Mouse (Mus musculus) lung, postnatal 0 days (tissue): ENCODE data around the gene Syf2. TPM values are rescaled to one million over a fixed set of nuclear protein-coding genes. Genes with fewer than 3 reads are reported as not detected.
"Not testable (repeated sequence)": the region's sequence is repeated elsewhere in the genome, so short reads cannot be mapped to it uniquely, and the experiment has no call there.

Experiments used
- ATAC-seq: fragments of 200-750 bp; cut with Nextera tagmentation; 2 replicates; pipeline ENCODE4 v1.8.0; 2017; ENCODE audit warnings: moderate library complexity
- DNase-seq: peaks from one replicate; pipeline ENCODE4 v3.0.0-alpha.2; 2016; ENCODE audit warnings: low spot score
- H3K27ac ChIP-seq: fragments of 300-500 bp; sonication (generic); 2 replicates; pipeline ENCODE4 v1.5.1; 2014; ENCODE audit warnings: antibody characterized with exemption, mild to moderate bottlenecking, low read length, mixed read lengths
- H3K27me3 ChIP-seq: fragments of 300-500 bp; sonication (generic); replicated peaks from 2 replicates; pipeline ENCODE4 v1.6.1; 2014; ENCODE audit warnings: low read length, mixed read lengths; ENCODE audit not compliant: insufficient read depth
- H3K36me3 ChIP-seq: fragments of 300-500 bp; sonication (generic); 2 replicates; pipeline ENCODE4 v1.6.1; 2014; ENCODE audit warnings: low read length, mixed read lengths; ENCODE audit not compliant: insufficient read depth
- H3K4me1 ChIP-seq: fragments of 300-500 bp; sonication (generic); 2 replicates; pipeline ENCODE4 v1.6.1; 2014; ENCODE audit warnings: antibody characterized with exemption, low read depth, low read length, mixed read lengths; ENCODE audit not compliant: insufficient read depth
- H3K4me2 ChIP-seq: fragments of 300-500 bp; sonication (generic); replicated peaks from 2 replicates; pipeline ENCODE4 v1.6.1; 2014; ENCODE audit warnings: low read depth, mild to moderate bottlenecking, low read length, moderate library complexity, mixed read lengths
- H3K4me3 ChIP-seq: fragments of 300-500 bp; sonication (generic); 2 replicates; pipeline ENCODE4 v1.5.1; 2014; ENCODE audit warnings: low read depth, low read length
- H3K9ac ChIP-seq: fragments of 300-500 bp; sonication (generic); replicated peaks from 2 replicates; pipeline ENCODE4 v1.6.1; 2014; ENCODE audit warnings: low read depth, mild to moderate bottlenecking
- H3K9me3 ChIP-seq: fragments of 300-500 bp; sonication (generic); 2 replicates; pipeline ENCODE4 v1.6.1; 2016; ENCODE audit warnings: low read length, mixed read lengths
- CTCF ChIP-seq: IDR thresholded peaks from 2 replicates; pipeline ENCODE4 v1.5.1; 2016; ENCODE audit warnings: antibody characterized with exemption, mild to moderate bottlenecking
- EP300 ChIP-seq: IDR thresholded peaks from 2 replicates; pipeline ENCODE4 v1.6.1; 2016; ENCODE audit warnings: antibody characterized with exemption, mild to moderate bottlenecking, control low read depth
- WGBS: fragments of 180-500 bp; shearing (Covaris S2); extraction: QIAGEN DNeasy Blood & Tissue Kit; methylation state at CpG from one replicate; pipeline ENCODE4 v1.1.7; 2014; 5-methylcytosine and 5-hydroxymethylcytosine counted together
- polyA plus RNA-seq: library from polyadenylated mRNA; unstranded; fragments of >200 nt; fragmentation: Nextera tagmentation; extraction: Ambion mirVana; gene quantifications from 2 replicates; pipeline ENCODE4 v1.2.1, GENCODE M21; 2015

Gene Syf2
- polyA plus RNA-seq, 1 experiment from 2014 or later = 132 TPM

DNA sequence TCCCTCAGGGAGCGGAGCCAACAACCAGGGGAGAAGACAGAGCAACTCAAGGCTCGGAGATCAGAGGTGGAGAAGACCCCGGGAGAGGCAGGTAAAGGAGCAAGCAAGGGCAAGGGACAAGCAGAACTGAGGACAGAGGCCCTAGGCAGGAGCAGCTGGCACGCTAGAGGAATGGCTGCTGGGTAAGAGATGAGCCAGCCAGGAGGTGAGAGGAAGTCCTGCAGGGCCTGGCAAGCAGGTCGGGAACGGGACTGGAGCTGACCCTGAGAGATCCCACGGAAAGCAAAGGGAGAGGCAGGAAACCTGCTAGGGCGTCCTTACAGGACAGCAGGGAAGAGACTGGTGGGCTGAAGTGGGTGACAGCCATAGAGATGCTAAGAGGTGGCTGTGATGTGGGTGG is 29.6 kb upstream of the Syf2 start:
- TF ChIP-seq EP300 (no peak), CTCF (no peak)
- DNase-seq = no peak
- Histone ChIP-seq H3K9me3 (no peaks in the 10 kb centered on the region), H3K4me3 (no peak overlapping the region), H3K9ac (no peak overlapping the region), H3K36me3 (peaks cover 62% of the 10 kb centered on the region), H3K4me2 (no peak overlapping the region), H3K27me3 (no peaks in the 10 kb centered on the region), H3K4me1 (no peaks in the 10 kb centered on the region), H3K27ac (no peak overlapping the region)
- 94% methylated on average over 8 of the region's 8 CpGs for WGBS
- no peak for ATAC-seq

DNA sequence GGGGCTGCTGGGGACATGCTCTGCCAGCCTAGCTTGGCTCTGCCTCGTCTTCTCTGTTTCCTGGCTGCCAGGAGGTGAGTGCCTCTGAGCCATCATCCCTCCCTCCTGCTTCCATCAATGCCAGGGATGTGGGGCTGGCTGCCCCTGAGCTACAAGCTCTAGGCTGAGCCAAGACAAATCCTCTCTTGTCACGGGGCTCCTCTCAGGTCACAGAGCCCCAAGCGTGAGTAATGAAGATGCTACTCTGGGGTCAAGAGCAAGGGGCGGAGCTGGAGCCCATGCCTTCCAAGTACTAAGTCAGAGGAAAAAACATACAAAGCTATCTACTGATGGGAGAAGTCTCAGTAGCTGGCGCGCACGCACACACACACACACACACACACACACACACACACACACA is 27.7 kb upstream of the Syf2 start:
- TF ChIP-seq CTCF (no peak), EP300 (no peak)
- WGBS = 79% methylated on average over 7 of the region's 7 CpGs
- H3K9me3 ChIP-seq = no peaks in the 10 kb centered on the region

GRCm38 (mm10) chr4:134911406-134911805 is 19.3 kb upstream of the Syf2 start:
- not testable (repeated sequence) for H3K27ac ChIP-seq, H3K9me3 ChIP-seq, H3K4me2 ChIP-seq, DNase-seq, H3K4me3 ChIP-seq, ATAC-seq, H3K9ac ChIP-seq, H3K27me3 ChIP-seq, H3K4me1 ChIP-seq
- peaks cover 18% of the 10 kb centered on the region; the same call in 1 of the 2 replicates for H3K36me3 ChIP-seq
- 98% methylated on average over 6 of the region's 8 CpGs for WGBS

More for the DNA sequence above, 27.7 kb upstream of the Syf2 start:
- Histone ChIP-seq H3K4me1 (no peaks in the 10 kb centered on the region), H3K36me3 (peaks cover 65% of the 10 kb centered on the region), H3K4me2 (no peak overlapping the region), H3K27ac (no peak overlapping the region), H3K4me3 (no peak overlapping the region), H3K27me3 (no peaks in the 10 kb centered on the region), H3K9ac (no peak overlapping the region)
- DNase-seq (no peak), ATAC-seq (no peak)

DNA sequence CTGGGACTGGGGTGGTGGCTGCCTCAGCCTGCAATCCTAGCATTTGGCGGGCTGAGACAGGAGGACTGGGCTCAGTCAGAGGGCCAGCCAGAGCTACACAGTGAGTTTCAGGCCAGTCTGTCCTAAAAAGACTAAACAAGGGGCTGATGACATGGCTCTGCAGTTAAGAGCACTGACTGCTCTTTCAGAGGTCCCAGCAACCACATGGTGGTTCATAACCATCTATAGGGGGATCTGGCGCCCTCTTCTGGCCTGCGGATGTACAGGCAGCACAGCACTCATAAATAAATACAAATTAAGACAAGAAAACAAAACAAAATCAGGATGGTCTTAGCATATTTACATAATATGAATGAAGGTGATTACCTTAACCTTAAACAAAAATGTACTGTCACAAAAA is 17.3 kb upstream of the Syf2 start:
- Histone ChIP-seq H3K4me1 (peaks cover 8% of the 10 kb centered on the region; the same call in 1 of the 2 replicates), H3K9ac (no peak overlapping the region), H3K36me3 (peaks cover 7% of the 10 kb centered on the region; the same call in 1 of the 2 replicates), H3K9me3 (no peaks in the 10 kb centered on the region), H3K27me3 (no peaks in the 10 kb centered on the region), H3K4me2 (peak overlapping the region; percentile 68; the same call in 1 of the 2 replicates), H3K27ac (no peak overlapping the region), H3K4me3 (no peak overlapping the region)
- DNase-seq (peak; percentile 74), ATAC-seq (0 out of 2 replicates have a peak, but pooled peaks have one; percentile 6)
- 30% methylated on average over 3 of the region's 3 CpGs for WGBS
- TF ChIP-seq EP300 = no peak
- TF ChIP-seq CTCF = peak; percentile 86

DNA sequence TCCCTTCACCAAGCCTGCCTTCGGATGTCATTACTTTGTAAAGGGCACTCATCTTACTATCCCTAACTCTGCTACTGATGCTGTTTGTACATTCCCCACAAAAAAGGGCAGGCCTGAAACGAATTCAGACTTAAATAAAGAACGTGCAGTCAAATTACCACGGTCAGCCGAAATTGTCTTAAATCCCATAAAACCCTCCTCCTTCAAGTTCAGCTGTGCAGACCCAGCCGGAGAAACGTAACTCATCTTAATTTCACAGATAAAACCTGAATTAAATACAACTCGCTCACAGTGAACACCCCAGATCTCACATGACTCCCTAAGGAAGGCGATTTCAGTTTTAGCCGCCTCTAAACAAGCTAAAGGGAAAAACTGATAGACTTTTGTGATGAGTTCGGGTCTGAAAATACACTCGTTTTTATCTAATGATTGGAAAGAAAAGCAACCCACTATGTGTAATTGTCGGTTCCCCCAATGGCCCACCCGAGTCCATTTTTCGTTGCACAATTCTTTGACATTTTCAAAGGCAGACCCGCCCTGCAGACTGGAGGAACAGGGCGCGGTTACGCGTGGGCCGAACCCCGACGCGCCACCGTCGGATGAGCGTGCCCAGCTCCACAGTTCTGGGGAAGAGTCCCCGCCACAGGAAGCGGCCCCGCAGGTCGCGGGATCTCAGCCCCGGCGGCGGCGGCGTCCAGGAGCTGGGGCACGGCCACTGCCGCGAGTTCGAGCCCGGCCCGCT is 16.4 kb upstream of the Syf2 start:
- DNase-seq = peak; percentile 65
- H3K27me3 ChIP-seq = no peaks in the 10 kb centered on the region
- ATAC-seq = peak; percentile 78
- peak overlapping the region; percentile 88 for H3K9ac ChIP-seq
- H3K27ac ChIP-seq = peak overlapping the region; percentile 96
- peaks cover 8% of the 10 kb centered on the region; the same call in 1 of the 2 replicates for H3K4me1 ChIP-seq
- TF ChIP-seq EP300 (no peak), CTCF (no peak; the same call in 1 of the 2 replicates)
- 2% methylated on average over 36 of the region's 43 CpGs for whole genome bisulfite sequencing
- peaks cover 3% of the 10 kb centered on the region; the same call in 1 of the 2 replicates for H3K36me3 ChIP-seq
- peak overlapping the region; percentile 68 for H3K4me2 ChIP-seq
- peak overlapping the region; percentile 84 for H3K4me3 ChIP-seq
- H3K9me3 ChIP-seq = no peaks in the 10 kb centered on the region

DNA sequence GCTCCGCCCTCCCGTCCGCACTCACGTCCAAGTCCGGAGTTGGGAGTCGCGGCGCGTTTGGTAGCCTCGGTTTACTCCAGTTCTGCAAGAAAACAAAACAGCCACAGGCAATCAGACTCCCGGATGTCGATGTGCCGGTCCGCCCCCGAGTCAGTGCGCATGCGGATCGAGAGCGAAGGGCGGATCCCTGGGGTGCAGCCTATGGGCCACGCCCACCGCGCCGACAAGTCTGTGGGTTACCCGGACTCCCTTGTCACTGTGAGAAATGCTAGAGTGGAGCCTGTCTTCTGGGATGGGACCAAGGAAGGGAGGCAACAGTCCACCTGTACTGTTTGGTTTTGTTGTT is 15.9 kb upstream of the Syf2 start, which contains the start of gene Tmem50a:
Tmem50a (minus strand) TSS at position 161 of the 346 bp plus-strand sequence.
- H3K4me2 ChIP-seq = peak within 1 kb of the TSS; percentile 68
- peak within 1 kb of the TSS; percentile 88 for H3K9ac ChIP-seq
- peaks cover 8% of the 10 kb centered on the region; the same call in 1 of the 2 replicates for H3K4me1 ChIP-seq
- under 1% methylated on average over 25 of the region's 25 CpGs for WGBS
- TF ChIP-seq EP300 = no peak
- no peak for TF ChIP-seq CTCF
- H3K27ac ChIP-seq = peak within 1 kb of the TSS; percentile 96
- peak within 1 kb of the TSS; percentile 84 for H3K4me3 ChIP-seq
- no peaks in the 10 kb centered on the region for H3K9me3 ChIP-seq
- ATAC-seq (peak; percentile 94), DNase-seq (peak; percentile 97)
- no peaks in the 10 kb centered on the region for H3K36me3 ChIP-seq
- no peaks in the 10 kb centered on the region for H3K27me3 ChIP-seq
